Mouse (Mus musculus) CH12.LX (cell line): ENCODE results near the gene Picalm. TPM values are rescaled to one million over a fixed set of nuclear protein-coding genes. Genes with fewer than 3 reads are reported as not detected.
A peak's percentile ranks its signal among the peaks of the same experiment; 100 is the strongest.

Source experiments
- DNase-seq: peaks from one replicate; pipeline ENCODE4 v3.0.0-alpha.2; 2013; ENCODE audit errors: extremely low read depth
- H3K27ac ChIP-seq: 2 replicates; pipeline ENCODE4 v1.5.1; 2012; ENCODE audit warnings: low read depth, mild to moderate bottlenecking, control low read depth, moderate library complexity; ENCODE audit not compliant: insufficient read depth
- H3K27me3 ChIP-seq: replicated peaks from 2 replicates; pipeline ENCODE3; 2012; ENCODE audit warnings: inconsistent platforms
- H3K36me3 ChIP-seq, 2 experiments: replicated peaks in 1 of 2; 2 replicates each; pipeline versions ENCODE3 to v1.6.1; 2012; ENCODE audit warnings: inconsistent platforms in 1 of 2, low read length in 1 of 2, mild to moderate bottlenecking in 1 of 2, mixed read lengths in 1 of 2, moderate library complexity in 1 of 2; ENCODE audit not compliant: control insufficient read depth in 1 of 2, insufficient read depth in 1 of 2
- H3K4me1 ChIP-seq, 2 experiments: 2 replicates each; pipeline ENCODE4 v1.6.1; 2012; ENCODE audit warnings: inconsistent platforms in 1 of 2, moderate library complexity in 1 of 2; ENCODE audit not compliant: insufficient read depth in 2 of 2, control insufficient read depth in 1 of 2
- H3K4me2 ChIP-seq: 2 replicates; pipeline ENCODE4 v1.6.1; 2012; ENCODE audit warnings: low read depth, mild to moderate bottlenecking, control low read depth; ENCODE audit not compliant: poor library complexity, insufficient read depth, severe bottlenecking
- H3K4me3 ChIP-seq, 3 experiments: fragments of 150-350 bp in 1 of 3; sonication (generic) in 1 of 3; replicated peaks in 1 of 3; 2 replicates each; pipeline versions ENCODE3 to v1.5.1; 2011 to 2012; ENCODE audit warnings: low read depth in 2 of 3, low read length in 2 of 3, mild to moderate bottlenecking in 2 of 3, moderate library complexity in 2 of 3, control low read depth in 1 of 3, improper control_type of control experiment in 1 of 3, inconsistent platforms in 1 of 3, mixed read lengths in 1 of 3; ENCODE audit not compliant: poor library complexity in 1 of 3
- H3K79me2 ChIP-seq: replicated peaks from 2 replicates; pipeline ENCODE4 v1.6.1; 2012; ENCODE audit warnings: mild to moderate bottlenecking, moderate library complexity; ENCODE audit not compliant: control insufficient read depth, poor library complexity, insufficient read depth, severe bottlenecking; ENCODE audit errors: extremely low read depth
- H3K9ac ChIP-seq: 2 replicates; pipeline ENCODE4 v1.6.1; 2012; ENCODE audit warnings: low read depth, mild to moderate bottlenecking, control low read depth, moderate library complexity; ENCODE audit not compliant: insufficient read depth
- H3K9me3 ChIP-seq: replicated peaks from 2 replicates; pipeline ENCODE3; 2012; ENCODE audit warnings: low read length, inconsistent platforms, mixed read lengths
- BHLHE40 ChIP-seq: IDR thresholded peaks from 2 replicates; pipeline ENCODE4 v1.6.1; 2011; ENCODE audit warnings: mild to moderate bottlenecking, low read depth, low read length, improper control_type of control experiment
- CTCF ChIP-seq, 2 experiments: IDR thresholded peaks in 1 of 2; conservative IDR thresholded peaks in 1 of 2; 2 replicates each; pipeline ENCODE4 v1.5.1; 2011 to 2012; ENCODE audit warnings: low read depth in 2 of 2, low read length in 2 of 2, improper control_type of control experiment in 1 of 2, inconsistent platforms in 1 of 2, mild to moderate bottlenecking in 1 of 2, moderate library complexity in 1 of 2
- ELF1 ChIP-seq: IDR thresholded peaks from 2 replicates; pipeline ENCODE4 v1.6.1; 2014; ENCODE audit warnings: low read depth, mild to moderate bottlenecking, inconsistent platforms, low read length, improper control_type of control experiment
- EP300 ChIP-seq: IDR thresholded peaks from 2 replicates; pipeline ENCODE4 v1.6.1; 2011; ENCODE audit warnings: low read length, improper control_type of control experiment
- ETS1 ChIP-seq: conservative IDR thresholded peaks from 2 replicates; pipeline ENCODE4 v1.6.1; 2012; ENCODE audit warnings: low read depth, mild to moderate bottlenecking, inconsistent platforms, low read length, improper control_type of control experiment, moderate library complexity
- GABPA ChIP-seq: IDR thresholded peaks from 2 replicates; pipeline ENCODE4 v1.6.1; 2012; ENCODE audit warnings: low read depth, low read length, improper control_type of control experiment, inconsistent platforms; ENCODE audit not compliant: insufficient replicate concordance
- HCFC1 ChIP-seq: IDR thresholded peaks from 2 replicates; pipeline ENCODE4 v1.6.1; 2012; ENCODE audit warnings: low read depth, mild to moderate bottlenecking, inconsistent platforms, low read length, improper control_type of control experiment
- IRF4 ChIP-seq: IDR thresholded peaks from 2 replicates; pipeline ENCODE4 v1.6.1; 2014; ENCODE audit warnings: low read depth, mild to moderate bottlenecking, inconsistent platforms, low read length, improper control_type of control experiment
- JUN ChIP-seq: IDR thresholded peaks from 2 replicates; pipeline ENCODE4 v1.6.1; 2011; ENCODE audit warnings: low read depth, mild to moderate bottlenecking, low read length, improper control_type of control experiment, moderate library complexity; ENCODE audit not compliant: insufficient read depth
- JUND ChIP-seq: conservative IDR thresholded peaks from 2 replicates; pipeline ENCODE4 v1.6.1; 2011; ENCODE audit warnings: low read depth, low read length, improper control_type of control experiment
- KAT2A ChIP-seq: IDR thresholded peaks from 2 replicates; pipeline ENCODE4 v1.6.1; 2012; ENCODE audit warnings: low read length, improper control_type of control experiment, inconsistent platforms; ENCODE audit not compliant: insufficient replicate concordance
- MAFK ChIP-seq: IDR thresholded peaks from 2 replicates; pipeline ENCODE4 v1.6.1; 2011; ENCODE audit warnings: low read length, improper control_type of control experiment; ENCODE audit not compliant: insufficient replicate concordance
- MAX ChIP-seq: IDR thresholded peaks from 2 replicates; pipeline ENCODE4 v1.6.1; 2011; ENCODE audit warnings: low read length, improper control_type of control experiment
- MAZ ChIP-seq: IDR thresholded peaks from 2 replicates; pipeline ENCODE4 v1.6.1; 2012; ENCODE audit warnings: low read depth, mild to moderate bottlenecking, inconsistent platforms, low read length, improper control_type of control experiment, moderate library complexity
- MEF2A ChIP-seq: IDR thresholded peaks from 2 replicates; pipeline ENCODE4 v1.6.1; 2014; ENCODE audit warnings: low read depth, mild to moderate bottlenecking, inconsistent platforms, low read length, improper control_type of control experiment, borderline replicate concordance
- MXI1 ChIP-seq: IDR thresholded peaks from 2 replicates; pipeline ENCODE4 v1.6.1; 2011; ENCODE audit warnings: mild to moderate bottlenecking, low read depth, low read length, improper control_type of control experiment
- MYC ChIP-seq: IDR thresholded peaks from 2 replicates; pipeline ENCODE4 v1.6.1; 2011; ENCODE audit warnings: low read depth, mild to moderate bottlenecking, improper control_type of control experiment, low read length
- NELFE ChIP-seq: IDR thresholded peaks from 2 replicates; pipeline ENCODE4 v1.6.1; 2011; ENCODE audit warnings: low read depth, low read length, improper control_type of control experiment
- NRF1 ChIP-seq: IDR thresholded peaks from 2 replicates; pipeline ENCODE4 v1.6.1; 2014; ENCODE audit warnings: low read depth, mild to moderate bottlenecking, inconsistent platforms, low read length, improper control_type of control experiment, moderate library complexity
- PAX5 ChIP-seq: IDR thresholded peaks from 2 replicates; pipeline ENCODE4 v1.6.1; 2012; ENCODE audit warnings: low read length, inconsistent platforms, mixed read lengths
- POLR2A ChIP-seq: IDR thresholded peaks from 2 replicates; pipeline ENCODE4 v1.6.1; 2011; ENCODE audit warnings: low read depth, mild to moderate bottlenecking, improper control_type of control experiment, low read length
- POLR2AphosphoS2 ChIP-seq: IDR thresholded peaks from 2 replicates; pipeline ENCODE4 v1.6.1; 2011; ENCODE audit warnings: low read depth, low read length, improper control_type of control experiment
- RAD21 ChIP-seq: IDR thresholded peaks from 2 replicates; pipeline ENCODE4 v1.6.1; 2011; ENCODE audit warnings: low read depth, mild to moderate bottlenecking, low read length, improper control_type of control experiment, moderate library complexity
- RCOR1 ChIP-seq: conservative IDR thresholded peaks from 2 replicates; pipeline ENCODE4 v1.6.1; 2012; ENCODE audit warnings: low read depth, mild to moderate bottlenecking, inconsistent platforms, low read length, improper control_type of control experiment
- SIN3A ChIP-seq: IDR thresholded peaks from 2 replicates; pipeline ENCODE4 v1.6.1; 2012; ENCODE audit warnings: low read length, improper control_type of control experiment, inconsistent platforms
- SMC3 ChIP-seq: IDR thresholded peaks from 2 replicates; pipeline ENCODE4 v1.6.1; 2011; ENCODE audit warnings: low read depth, low read length, improper control_type of control experiment
- TBP ChIP-seq: conservative IDR thresholded peaks from 2 replicates; pipeline ENCODE4 v1.6.1; 2011; ENCODE audit warnings: low read depth, low read length, improper control_type of control experiment
- TCF12 ChIP-seq: IDR thresholded peaks from 2 replicates; pipeline ENCODE4 v1.6.1; 2014; ENCODE audit warnings: low read depth, mild to moderate bottlenecking, inconsistent platforms, low read length, improper control_type of control experiment
- UBTF ChIP-seq: IDR thresholded peaks from 2 replicates; pipeline ENCODE4 v1.6.1; 2012; ENCODE audit warnings: low read depth, mild to moderate bottlenecking, inconsistent platforms, low read length, improper control_type of control experiment, moderate library complexity
- USF1 ChIP-seq: IDR thresholded peaks from 2 replicates; pipeline ENCODE4 v1.6.1; 2014; ENCODE audit warnings: low read depth, mild to moderate bottlenecking, inconsistent platforms, low read length, improper control_type of control experiment
- USF2 ChIP-seq: conservative IDR thresholded peaks from 2 replicates; pipeline ENCODE4 v1.6.1; 2011; ENCODE audit warnings: low read depth, low read length, improper control_type of control experiment
- ZC3H11A ChIP-seq: IDR thresholded peaks from 2 replicates; pipeline ENCODE4 v1.6.1; 2012; ENCODE audit warnings: low read depth, mild to moderate bottlenecking, inconsistent platforms, low read length, improper control_type of control experiment
- ZKSCAN1 ChIP-seq: IDR thresholded peaks from 2 replicates; pipeline ENCODE4 v1.6.1; 2012; ENCODE audit warnings: low read depth, inconsistent platforms, low read length, improper control_type of control experiment, borderline replicate concordance
- ZMIZ1 ChIP-seq: IDR thresholded peaks from 2 replicates; pipeline ENCODE4 v1.6.1; 2012; ENCODE audit warnings: low read depth, mild to moderate bottlenecking, inconsistent platforms, low read length, improper control_type of control experiment
- ZNF384 ChIP-seq: IDR thresholded peaks from 2 replicates; pipeline ENCODE4 v1.6.1; 2012; ENCODE audit warnings: low read depth, low read length, improper control_type of control experiment, inconsistent platforms
- dilution Hi-C: fragments of 300-500 bp; cut with MboI; formaldehyde crosslinking; loops from 2 replicates; pipeline ENCODE4 v1.14.3; 2020; ENCODE audit warnings: low sequenced_read_pairs; ENCODE audit not compliant: extremely low pct_unique_long_range_greater_than_20kb, extremely low pct_ligation_motif_present
- in situ Hi-C: fragments of 300-500 bp; cut with MboI; formaldehyde crosslinking; loops from 3 replicates; pipeline ENCODE4 v1.14.3; 2019; ENCODE audit warnings: low sequenced_read_pairs, low pct_ligation_motif_present, low pct_unique_long_range_greater_than_20kb, mixed read lengths
- polyA plus RNA-seq: library from polyadenylated mRNA; unstranded; fragments of >175 nt; gene quantifications from 2 replicates; pipeline ENCODE4 v1.2.1, GENCODE M21; 2012; ENCODE audit warnings: low read depth; ENCODE audit not compliant: insufficient read length
- total RNA-seq, 2 experiments: library from RNA; depleted of rRNA; stranded (reverse); fragments of 300-350 nt in 1 of 2; fragments of >200 nt in 1 of 2; gene quantifications; 2 replicates each; pipeline ENCODE4 v1.2.3; 2012 to 2014

Gene Picalm
- total and polyA plus RNA-seq, 3 experiments, result 27.6 to 94.3 (median 53.4) TPM

DNA sequence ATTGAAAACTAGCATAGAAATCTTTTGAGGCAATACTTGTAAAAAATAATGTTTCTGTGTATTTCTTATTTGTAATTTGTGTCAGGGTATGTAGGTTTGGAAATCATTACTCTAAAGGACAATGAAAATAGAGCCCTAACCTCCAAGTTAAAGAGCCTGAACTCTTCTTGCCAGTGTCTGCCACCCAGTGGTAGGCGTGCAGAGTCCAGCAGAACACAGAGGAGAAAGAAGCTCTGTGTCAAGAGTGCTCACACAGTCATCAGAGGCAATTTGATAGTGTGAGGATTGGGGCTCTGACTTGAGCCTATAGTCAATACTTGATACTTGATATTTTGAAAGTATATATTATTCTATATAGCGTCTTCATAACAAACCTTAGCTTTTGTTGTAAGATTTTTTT lies 20.3 kb downstream of the Picalm start:
- Histone ChIP-seq H3K9me3 (no peaks in the 10 kb centered on the region), H3K4me1 (peaks cover 6 to 38% of the 10 kb centered on the region in 2 experiments), H3K4me2 (no peak overlapping the region), H3K4me3 (no peak overlapping the region), H3K27ac (no peak overlapping the region), H3K36me3 (peaks cover 6 to 18% of the 10 kb centered on the region in 2 experiments), H3K9ac (no peak overlapping the region), H3K27me3 (no peaks in the 10 kb centered on the region), H3K79me2 (peaks cover 45% of the 10 kb centered on the region)
- DNase-seq, result peak; percentile 72
- dilution Hi-C loops, result no loop called here
- TF ChIP-seq JUN (no peak), BHLHE40 (no peak), JUND (no peak), GABPA (no peak), HCFC1 (no peak), TBP (no peak), ZNF384 (no peak), NELFE (no peak), MEF2A (no peak), POLR2A (no peak), ZMIZ1 (no peak), MYC (no peak), USF2 (no peak), TCF12 (no peak), EP300 (no peak), ETS1 (no peak), PAX5 (no peak), MXI1 (no peak), NRF1 (no peak), SMC3 (peak; percentile 96), POLR2AphosphoS2 (no peak), RCOR1 (no peak), KAT2A (no peak), IRF4 (no peak), USF1 (no peak), RAD21 (peak; percentile 95), MAZ (no peak), UBTF (no peak), CTCF (conservative IDR thresholded peaks at IDR 0.05 in 1 of 2, IDR thresholded peaks at IDR 0.05 in 1 of 2; ENCODE audit: low read depth in 2 of 2, low read length in 2 of 2) (peak in 1 of 2 experiments; percentile 95; a peak in 2 of 4 replicates), ZKSCAN1 (no peak), SIN3A (no peak), ELF1 (no peak), MAFK (no peak), MAX (no peak), ZC3H11A (peak; percentile 68)
- in situ Hi-C loops, result loop anchor here (10.0 kb wide), 1 partner anchor 146 kb away; no protein-coding TSS in a partner anchor
